8 mouse cellular contexts compared by ENCODE assay signal in genomic region chr1:33669708-33670141, GRCm38 (mm10). TPM values are rescaled to one million over a fixed set of nuclear protein-coding genes. Genes with fewer than 3 reads are reported as not detected.
DNase-seq lines count a peak whose midpoint lies in the region; ATAC-seq and TF ChIP-seq lines count a peak whose summit lies in the region.

Gene Prim2 (minus strand): TSS chr1:33669795.

- H3K27ac ChIP-seq in bone marrow, adult 2 months (ENCODE audit: control insufficient read depth, insufficient read depth, low read depth, low read length, poor library complexity), result peak within 1 kb of the TSS; percentile 50
- H3K27ac ChIP-seq in embryonic facial prominence, embryonic 14.5 days (replicated peaks; ENCODE audit: low read depth, low read length), result peak within 1 kb of the TSS; percentile 85
- H3K27ac ChIP-seq in limb, embryonic 15.5 days, result peak within 1 kb of the TSS; percentile 85
- H3K27ac ChIP-seq in midbrain, postnatal 0 days (ENCODE audit: low read depth, low read length), result peak within 1 kb of the TSS; percentile 91

- peak; percentile 93 for DNase-seq in B cell, adult 2 months
- peak; percentile 92 for DNase-seq in embryonic facial prominence, embryonic 14.5 days (ENCODE audit: low spot score)
- DNase-seq in heart, adult 8-10 months (ENCODE audit: low spot score), result peak; percentile 89
- peak; percentile 85 for DNase-seq in kidney, adult 9 months
- DNase-seq in midbrain, postnatal 0 days (ENCODE audit: low spot score), result peak; percentile 92
- DNase-seq in spleen, postnatal 10 days (ENCODE audit: low spot score in 2 of 2), result peak; percentile 86 to 94

- no peaks in the 10 kb centered on the region; the same call in 1 of the 2 replicates for H3K4me1 ChIP-seq in bone marrow, adult 2 months (ENCODE audit: control insufficient read depth, insufficient read depth, low read length)
- no peaks in the 10 kb centered on the region for H3K4me1 ChIP-seq in embryonic facial prominence, embryonic 14.5 days (ENCODE audit: control insufficient read depth, insufficient read depth, low read length)
- H3K4me1 ChIP-seq in limb, embryonic 15.5 days, result peaks cover 8% of the 10 kb centered on the region; the same call in 1 of the 2 replicates
- H3K4me1 ChIP-seq in midbrain, postnatal 0 days (ENCODE audit: insufficient read depth, low read length), result 0 out of 2 replicates have a peak, but pooled peaks cover 2% of the 10 kb centered on the region

- H3K27me3 ChIP-seq in embryonic facial prominence, embryonic 14.5 days (replicated peaks; ENCODE audit: control insufficient read depth, insufficient read depth, low read length), result no peaks in the 10 kb centered on the region
- no peaks in the 10 kb centered on the region for H3K27me3 ChIP-seq in limb, embryonic 15.5 days
- no peaks in the 10 kb centered on the region for H3K27me3 ChIP-seq in midbrain, postnatal 0 days (ENCODE audit: insufficient read depth, low read length)

- H3K4me3 ChIP-seq in bone marrow, adult 2 months (replicated peaks; ENCODE audit: control insufficient read depth, low read depth, low read length), result peak within 1 kb of the TSS; percentile 76
- peak within 1 kb of the TSS; percentile 65 for H3K4me3 ChIP-seq in embryonic facial prominence, embryonic 14.5 days (ENCODE audit: low read depth, low read length)
- H3K4me3 ChIP-seq in limb, embryonic 15.5 days, result peak within 1 kb of the TSS; percentile 69
- H3K4me3 ChIP-seq in midbrain, postnatal 0 days (ENCODE audit: low read depth, low read length), result peak within 1 kb of the TSS; percentile 67

- TF ChIP-seq CTCF in bone marrow, adult 2 months (IDR thresholded peaks at IDR 0.05; ENCODE audit: control insufficient read depth, insufficient read depth, low read length), result no peak
- TF ChIP-seq CTCF in midbrain, postnatal 0 days (IDR thresholded peaks at IDR 0.05), result peak; percentile 45

- peak; percentile 92 for ATAC-seq in embryonic facial prominence, embryonic 14.5 days (ENCODE audit: low read depth)
- ATAC-seq in limb, embryonic 15.5 days (ENCODE audit: insufficient number of reproducible peaks, low FRiP score, low TSS enrichment, low read depth), result peak; percentile 82; the same call in 1 of the 2 replicates
- ATAC-seq in midbrain, postnatal 0 days (ENCODE audit: low FRiP score), result peak; percentile 93

- under 1% methylated on average over 26 of the region's 26 CpGs for WGBS in bone marrow, adult 2 months
- WGBS in embryonic facial prominence, embryonic 14.5 days, result 0% methylated on average over 26 of the region's 26 CpGs
- WGBS in limb, embryonic 15.5 days, result under 1% methylated on average over 26 of the region's 26 CpGs
- WGBS in midbrain, postnatal 0 days, result under 1% methylated on average over 26 of the region's 26 CpGs

- H3K4me2 ChIP-seq in embryonic facial prominence, embryonic 14.5 days (ENCODE audit: low read depth, low read length), result peak within 1 kb of the TSS; percentile 80
- H3K4me2 ChIP-seq in limb, embryonic 15.5 days, result peak within 1 kb of the TSS; percentile 82
- H3K4me2 ChIP-seq in midbrain, postnatal 0 days (ENCODE audit: low read depth, low read length, poor library complexity, severe bottlenecking), result peak within 1 kb of the TSS; percentile 80

- peak within 1 kb of the TSS; percentile 77 for H3K9ac ChIP-seq in embryonic facial prominence, embryonic 14.5 days (ENCODE audit: low read depth, low read length)
- peak within 1 kb of the TSS; percentile 73 for H3K9ac ChIP-seq in limb, embryonic 15.5 days
- H3K9ac ChIP-seq in midbrain, postnatal 0 days (replicated peaks; ENCODE audit: low read length, poor library complexity, severe bottlenecking), result peak within 1 kb of the TSS; percentile 81

- TF ChIP-seq POLR2A in bone marrow, adult 2 months (IDR thresholded peaks at IDR 0.05; ENCODE audit: borderline replicate concordance, control insufficient read depth, low read depth, low read length), result peak; percentile 87; the same call in 1 of the 2 replicates

- H3K9me3 ChIP-seq in embryonic facial prominence, embryonic 14.5 days (ENCODE audit: control insufficient read depth, low read length), result no peaks in the 10 kb centered on the region
- no peaks in the 10 kb centered on the region for H3K9me3 ChIP-seq in limb, embryonic 15.5 days
- H3K9me3 ChIP-seq in midbrain, postnatal 0 days (ENCODE audit: low read length), result no peaks in the 10 kb centered on the region

- peaks cover 21% of the 10 kb centered on the region for H3K36me3 ChIP-seq in embryonic facial prominence, embryonic 14.5 days (ENCODE audit: control insufficient read depth, insufficient read depth, low read length)
- peaks cover 17% of the 10 kb centered on the region for H3K36me3 ChIP-seq in limb, embryonic 15.5 days
- H3K36me3 ChIP-seq in midbrain, postnatal 0 days (ENCODE audit: insufficient read depth, low read length), result peaks cover 6% of the 10 kb centered on the region

RNA-seq across cellular contexts. Expression of gene Prim2, which starts in this region (rescaled TPM):
- 29.2 and 40.0 TPM in 2 replicates for polyA plus RNA-seq in bone marrow, adult 2 months (2011; ENCODE audit: insufficient read depth, insufficient read length, low replicate concordance, missing spikeins)
- 26.6 and 31.2 TPM in 2 replicates for polyA plus RNA-seq in embryonic facial prominence, embryonic 14.5 days (2014; fragmentation: Nextera tagmentation; extraction: Ambion mirVana)
- total RNA-seq in heart, adult 8-10 months (2022), result 1 to 10 TPM; 1.5 to 2.4 (median 1.8) TPM
- 32.4 and 33.9 TPM in 2 replicates for polyA plus RNA-seq in limb, embryonic 15.5 days (2015; fragmentation: Nextera tagmentation; extraction: Ambion mirVana)
- 18.7 and 21.5 TPM in 2 replicates for total RNA-seq in midbrain, postnatal 0 days (2014; rRNA removed)
- polyA plus RNA-seq in midbrain, postnatal 0 days (2015; fragmentation: Nextera tagmentation; extraction: Ambion mirVana), result 12.6 and 13.2 TPM in 2 replicates

Comparison
In these comparisons a context has a peak if more than half of its experiments do, and no peak if none do; other contexts are left out.
1. Peak in every context shown above with its lines: DNase-seq, ATAC-seq, H3K4me3 ChIP-seq and H3K27ac ChIP-seq.